Mouse (Mus musculus) ES-E14 (cell line): ENCODE data around the gene Ppox. TPM values are rescaled to one million over a fixed set of nuclear protein-coding genes. Genes with fewer than 3 reads are reported as not detected.

ENCODE experiments used
- DNase-seq: peaks from one replicate; pipeline ENCODE4 v3.0.0-alpha.2; 2013; ENCODE audit warnings: low read depth, low spot score
- H3K27ac ChIP-seq: 2 replicates; pipeline ENCODE4 v1.5.1; 2012; ENCODE audit warnings: low read depth, mild to moderate bottlenecking, low read length, moderate library complexity, mixed read lengths; ENCODE audit not compliant: poor library complexity, insufficient read depth, severe bottlenecking
- H3K36me3 ChIP-seq: 2 replicates; pipeline ENCODE4 v1.6.1; 2012; ENCODE audit warnings: mild to moderate bottlenecking, low read length, moderate library complexity, mixed read lengths; ENCODE audit not compliant: control insufficient read depth, poor library complexity, insufficient read depth, severe bottlenecking
- H3K4me1 ChIP-seq, 2 experiments: fragments of 150-350 bp in 1 of 2; sonication (generic) in 1 of 2; 2 replicates each; pipeline ENCODE4 v1.6.1; 2012; ENCODE audit warnings: low read length in 2 of 2, mild to moderate bottlenecking in 1 of 2, mixed read lengths in 1 of 2; ENCODE audit not compliant: control insufficient read depth in 2 of 2, insufficient read depth in 2 of 2, poor library complexity in 1 of 2
- H3K4me3 ChIP-seq, 2 experiments: fragments of 150-350 bp in 1 of 2; sonication (generic) in 1 of 2; 2 replicates each; pipeline ENCODE4 v1.5.1; 2012; ENCODE audit warnings: low read length in 2 of 2, low read depth in 1 of 2, mild to moderate bottlenecking in 1 of 2, mixed read lengths in 1 of 2; ENCODE audit not compliant: insufficient read depth in 1 of 2, poor library complexity in 1 of 2, severe bottlenecking in 1 of 2
- H3K9ac ChIP-seq: 2 replicates; pipeline ENCODE4 v1.6.1; 2012; ENCODE audit warnings: low read depth, mild to moderate bottlenecking, low read length, mixed read lengths; ENCODE audit not compliant: poor library complexity, insufficient read depth, severe bottlenecking
- H3K9me3 ChIP-seq: fragments of 150-350 bp; sonication (generic); 2 replicates; pipeline ENCODE4 v1.6.1; 2012; ENCODE audit warnings: low read depth, mild to moderate bottlenecking, low read length; ENCODE audit not compliant: control insufficient read depth, insufficient read depth
- CHD2 ChIP-seq: IDR thresholded peaks from 2 replicates; pipeline ENCODE4 v1.6.1; 2014; ENCODE audit warnings: mild to moderate bottlenecking, low read depth, low read length, inconsistent platforms
- HCFC1 ChIP-seq: IDR thresholded peaks from 2 replicates; pipeline ENCODE4 v1.6.1; 2012; ENCODE audit warnings: low read length, inconsistent platforms, borderline replicate concordance; ENCODE audit not compliant: insufficient read depth
- MAFK ChIP-seq: IDR thresholded peaks from 2 replicates; pipeline ENCODE4 v1.6.1; 2014; ENCODE audit warnings: mild to moderate bottlenecking, low read depth, low read length, inconsistent platforms; ENCODE audit not compliant: insufficient read depth
- ZC3H11A ChIP-seq: IDR thresholded peaks from 2 replicates; pipeline ENCODE4 v1.6.1; 2012; ENCODE audit warnings: low read depth, mild to moderate bottlenecking, inconsistent platforms, low read length, borderline replicate concordance
- ZNF384 ChIP-seq: IDR thresholded peaks from 2 replicates; pipeline ENCODE4 v1.6.1; 2012; ENCODE audit warnings: low read depth, low read length, inconsistent platforms
- in situ Hi-C, 2 experiments: fragments of 600-800 bp; cut with MboI; formaldehyde crosslinking; loops; one replicate each; pipeline ENCODE4 v1.15.1; 2025; ENCODE audit warnings: low sequenced_read_pairs in 2 of 2, inconsistent platforms in 1 of 2; ENCODE audit not compliant: unreplicated experiment in 2 of 2
- total RNA-seq: library from RNA; depleted of rRNA; stranded (reverse); fragments of 300-350 nt; gene quantifications from 2 replicates; pipeline ENCODE4 v1.2.3, GENCODE M21; 2012

Ppox gene
- total RNA-seq, 1 experiment, result 15.5 TPM

DNA sequence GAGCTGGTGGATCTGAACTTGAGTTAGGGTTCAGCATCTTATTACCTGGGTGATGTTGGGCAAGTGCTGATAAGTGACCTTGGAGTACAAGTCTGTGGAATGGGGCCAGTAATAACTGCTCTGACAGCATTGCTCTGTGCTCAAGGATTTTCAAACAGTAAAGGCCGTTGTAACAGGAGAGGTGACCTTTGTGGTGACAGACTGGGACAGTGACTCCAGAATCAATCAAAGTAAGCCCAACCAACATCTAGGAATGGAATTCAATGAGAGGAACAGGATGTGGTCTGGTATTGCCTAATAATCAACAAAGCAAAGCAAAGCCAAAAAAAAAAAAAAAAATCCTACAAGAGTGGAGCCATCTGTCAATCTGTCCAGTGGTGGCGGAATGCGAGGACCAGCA lies 20.7 kb downstream of the Ppox start:
- Histone ChIP-seq H3K9ac (no peak overlapping the region), H3K4me1 (peaks cover 0 to 7% of the 10 kb centered on the region in 2 experiments; a peak in 1 of 4 replicates), H3K27ac (no peak overlapping the region), H3K4me3 (no peak overlapping the region), H3K36me3 (no peaks in the 10 kb centered on the region), H3K9me3 (no peaks in the 10 kb centered on the region)
- in situ Hi-C loops, result no loop called here
- no peak for DNase-seq
- no peak for TF ChIP-seq ZC3H11A
- no peak for TF ChIP-seq ZNF384
- no peak for TF ChIP-seq CHD2
- no peak for TF ChIP-seq HCFC1
- TF ChIP-seq MAFK, result no peak

DNA sequence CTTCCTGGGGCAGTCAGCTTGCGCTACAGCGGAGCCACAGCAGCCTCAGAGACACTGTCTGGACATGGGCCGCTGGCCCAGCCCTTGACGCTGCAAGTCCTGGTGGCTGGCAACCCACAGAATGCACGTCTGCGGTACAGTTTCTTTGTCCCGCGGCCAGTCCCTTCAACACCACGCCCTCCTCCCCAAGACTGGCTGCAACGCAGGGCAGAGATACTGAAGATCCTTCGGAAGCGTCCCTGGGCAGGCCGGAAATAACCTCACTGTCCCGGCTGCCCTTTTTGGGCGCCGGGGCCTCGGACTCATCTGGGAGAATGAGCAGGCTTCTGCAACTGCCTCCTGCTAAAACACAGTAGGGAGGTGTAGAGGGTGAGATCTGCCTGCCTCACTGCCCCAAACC lies 22.1 kb downstream of the Ppox start:
- Histone ChIP-seq H3K9ac (peak overlapping the region; percentile 30), H3K4me3 (peak overlapping the region; percentile 20 to 45; a peak in 2 of 4 replicates), H3K27ac (no peak overlapping the region), H3K36me3 (no peaks in the 10 kb centered on the region), H3K4me1 (peaks cover 0 to 7% of the 10 kb centered on the region in 2 experiments; a peak in 1 of 4 replicates), H3K9me3 (no peaks in the 10 kb centered on the region)
- no peak for DNase-seq
- in situ Hi-C loops, result no loop called here
- TF ChIP-seq ZC3H11A (no peak), MAFK (no peak), HCFC1 (no peak), ZNF384 (no peak), CHD2 (no peak)

DNA sequence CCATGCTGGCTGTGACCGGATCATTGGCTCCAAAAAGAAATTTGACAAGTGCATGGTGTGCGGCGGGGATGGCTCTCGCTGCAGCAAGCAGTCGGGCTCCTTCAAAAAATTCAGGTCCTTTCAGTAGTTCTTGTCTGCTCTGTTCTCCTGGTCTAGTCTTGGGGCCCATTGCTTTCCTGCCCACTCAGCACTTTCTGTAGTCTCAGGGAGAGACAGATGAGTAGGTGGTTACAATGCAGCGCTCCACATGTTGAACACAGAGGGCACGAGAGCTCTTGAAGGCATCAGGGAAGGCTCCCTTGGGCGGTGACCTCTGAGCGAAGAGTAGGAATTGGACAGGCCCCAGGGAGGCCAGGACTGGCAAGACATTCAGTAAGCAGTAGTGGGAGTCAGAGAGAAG lies 23.2 kb downstream of the Ppox start:
- in situ Hi-C loops, result no loop called here
- no peak for DNase-seq
- Histone ChIP-seq H3K9ac (no peak overlapping the region), H3K36me3 (no peaks in the 10 kb centered on the region), H3K4me3 (no peak overlapping the region), H3K4me1 (peaks cover 0 to 10% of the 10 kb centered on the region in 2 experiments; a peak in 1 of 4 replicates), H3K27ac (no peak overlapping the region), H3K9me3 (no peaks in the 10 kb centered on the region)
- TF ChIP-seq ZC3H11A, result no peak
- TF ChIP-seq HCFC1, result no peak
- peak; percentile 82 for TF ChIP-seq MAFK
- no peak for TF ChIP-seq CHD2
- TF ChIP-seq ZNF384, result no peak

DNA sequence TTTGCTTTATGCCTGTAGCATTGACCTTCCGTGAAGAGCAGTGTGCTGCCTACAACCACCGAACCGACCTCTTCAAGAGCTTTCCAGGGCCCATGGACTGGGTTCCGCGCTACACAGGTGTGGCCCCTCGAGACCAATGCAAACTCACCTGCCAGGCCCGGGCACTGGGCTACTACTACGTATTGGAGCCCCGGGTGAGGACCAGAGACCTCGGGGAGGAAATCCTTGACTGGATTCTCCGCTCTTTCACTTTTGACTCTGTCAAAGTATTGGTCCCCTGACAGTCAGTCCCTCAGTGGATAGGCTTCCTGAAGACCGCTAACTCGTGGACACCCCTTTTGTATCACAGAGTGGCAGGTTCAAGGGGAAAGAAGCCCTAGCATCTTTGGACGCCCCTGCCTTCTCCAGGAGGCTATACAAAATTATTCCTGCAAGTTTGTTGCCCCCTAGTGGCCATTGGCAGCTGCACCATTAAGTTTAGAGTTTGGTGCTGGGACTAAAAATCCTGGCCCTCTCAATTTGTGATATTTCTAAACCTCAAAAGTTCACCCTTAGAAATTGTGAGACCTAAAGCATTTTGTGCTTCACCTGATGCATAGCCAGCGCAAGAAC lies 23.9 kb downstream of the Ppox start:
- Histone ChIP-seq H3K9me3 (no peaks in the 10 kb centered on the region), H3K4me3 (peak overlapping the region; percentile 16 to 41; a peak in 3 of 4 replicates), H3K36me3 (no peaks in the 10 kb centered on the region), H3K27ac (no peak overlapping the region), H3K9ac (no peak overlapping the region), H3K4me1 (peaks cover 0 to 7% of the 10 kb centered on the region in 2 experiments; a peak in 1 of 4 replicates)
- DNase-seq, result peak; percentile 62
- TF ChIP-seq ZC3H11A (no peak), MAFK (no peak), HCFC1 (no peak), CHD2 (no peak), ZNF384 (no peak)
- in situ Hi-C loops, result no loop called here
